Mouse (Mus musculus) liver, adult 2 months (tissue): ENCODE data around the gene Dctpp1.

Source experiments
- CTCF ChIP-seq: fragments of 200-500 bp; IDR thresholded peaks from 2 replicates; pipeline ENCODE4 v1.5.1; 2011; ENCODE audit warnings: low read depth, low read length, control low read depth
- POLR2A ChIP-seq: fragments of 200-500 bp; IDR thresholded peaks from 2 replicates; pipeline ENCODE4 v1.6.1; 2011; ENCODE audit warnings: low read length, control low read depth; ENCODE audit not compliant: insufficient read depth; ENCODE audit errors: extremely low read depth

DNA sequence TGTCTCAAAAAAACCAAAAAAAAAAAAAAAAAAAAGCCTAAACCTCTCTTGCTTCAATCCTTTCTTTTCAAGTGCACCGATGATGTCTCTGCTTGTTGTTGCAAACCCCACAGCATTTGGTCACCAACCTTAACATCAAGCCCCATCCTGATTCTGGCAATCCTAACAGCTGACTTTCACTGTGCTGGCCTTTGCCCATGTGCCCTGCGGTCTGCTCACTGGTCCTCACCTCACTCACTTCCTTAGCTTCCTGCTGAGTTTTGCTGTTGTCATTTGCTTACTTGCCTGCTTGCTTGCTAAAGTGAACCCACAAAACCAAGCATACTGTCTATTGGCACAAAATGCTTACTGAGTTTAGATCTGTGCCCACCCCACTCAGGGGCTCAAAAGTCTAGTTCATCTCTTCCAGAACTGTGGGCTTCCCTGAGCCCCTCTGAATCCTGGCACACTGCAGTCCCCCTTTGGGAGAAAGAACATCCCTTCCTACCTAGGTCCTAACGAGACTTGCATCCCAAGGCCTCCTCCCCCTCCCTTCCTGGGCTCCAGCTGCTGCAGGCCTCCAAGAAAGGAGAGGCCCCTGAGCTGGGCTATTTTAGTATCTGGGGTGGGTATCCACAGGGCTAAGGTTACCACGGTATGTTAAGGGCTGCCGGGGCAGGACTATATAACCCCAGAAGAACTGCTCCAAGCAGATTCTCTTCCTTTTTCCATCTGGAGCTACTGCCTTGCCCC, 49.3 kb downstream of the Dctpp1 start:
- TF ChIP-seq POLR2A, result no peak
- no peak for TF ChIP-seq CTCF
